Mouse (Mus musculus) heart, adult 9 months (tissue): ENCODE results near the gene Adh6b.
"Not testable (repeated sequence)": the region's sequence is repeated elsewhere in the genome, so short reads cannot be mapped to it uniquely, and the experiment has no call there.

ENCODE experiments used
- DNase-seq, 2 experiments: peaks; one replicate each; pipeline ENCODE4 v3.0.0; 2022; ENCODE audit warnings: low spot score in 2 of 2

The Adh6b gene

GRCm38 (mm10) chr3:138360721-138361120 lies 19.1 kb downstream of the Adh6b start:
- no peak for DNase-seq

GRCm38 (mm10) chr3:138362920-138363319 lies 21.3 kb downstream of the Adh6b start:
- DNase-seq, result no peak

DNA sequence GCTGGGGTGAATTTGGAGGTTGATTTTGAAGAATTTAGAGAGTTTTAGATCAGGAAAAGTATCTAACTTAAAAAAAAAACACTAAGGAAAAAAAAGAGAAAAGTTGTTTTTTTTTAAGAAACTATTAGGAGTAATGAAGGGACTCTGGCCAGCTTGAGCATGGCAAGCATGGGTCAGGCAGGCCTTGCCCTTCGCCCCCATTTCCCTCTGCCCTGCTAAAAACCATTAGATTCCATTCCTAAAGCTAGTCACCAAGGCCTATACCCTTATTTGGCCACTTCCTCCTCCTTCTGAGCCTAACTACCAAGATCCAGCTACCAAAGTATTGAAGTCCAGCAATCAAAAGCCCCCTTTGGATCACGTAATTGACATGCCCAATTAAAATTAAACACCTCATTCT lies 24.6 kb downstream of the Adh6b start:
- DNase-seq, result no peak

DNA sequence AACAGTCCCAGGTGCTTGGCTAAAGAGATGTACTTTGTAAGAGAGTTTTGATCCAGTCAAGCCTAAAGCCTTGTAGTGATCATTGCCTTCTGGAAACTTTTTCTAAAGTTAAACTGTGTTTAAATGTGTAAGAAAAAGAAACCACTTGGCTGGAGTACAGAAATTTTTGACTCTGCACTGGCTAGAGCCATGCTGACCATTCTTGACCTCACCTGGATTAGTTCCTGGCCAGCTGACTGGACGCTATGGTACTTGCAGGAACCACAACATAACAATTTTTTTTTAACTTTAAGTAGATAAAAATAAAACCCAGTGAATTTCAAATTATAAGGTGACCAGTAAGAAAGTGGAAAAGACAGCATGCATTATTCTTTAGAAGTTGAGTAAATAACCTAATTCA lies 28.0 kb downstream of the Adh6b start:
- DNase-seq, result no peak

GRCm38 (mm10) chr3:138370289-138370688 lies 28.7 kb downstream of the Adh6b start:
- DNase-seq, result not testable (repeated sequence)

DNA sequence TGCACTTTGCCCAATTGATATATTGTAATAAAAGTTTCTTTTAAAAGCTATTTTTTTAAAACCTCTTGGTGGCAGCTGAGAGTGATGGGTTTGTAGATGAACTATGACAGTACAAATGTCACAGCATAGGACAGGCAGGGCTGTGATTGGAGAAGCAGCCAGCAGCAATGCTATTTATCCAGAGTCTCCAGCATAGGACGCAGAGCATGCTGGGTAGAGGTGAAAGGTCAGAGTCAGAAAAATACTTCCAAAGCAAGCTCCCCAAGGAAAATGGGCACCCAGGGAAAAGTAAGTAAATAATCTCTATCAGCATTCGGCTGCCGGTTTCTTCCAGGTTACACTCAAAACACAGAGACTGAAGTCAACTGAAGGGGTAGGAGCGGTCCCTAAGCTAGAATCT lies 32.3 kb downstream of the Adh6b start:
- DNase-seq, result no peak

DNA sequence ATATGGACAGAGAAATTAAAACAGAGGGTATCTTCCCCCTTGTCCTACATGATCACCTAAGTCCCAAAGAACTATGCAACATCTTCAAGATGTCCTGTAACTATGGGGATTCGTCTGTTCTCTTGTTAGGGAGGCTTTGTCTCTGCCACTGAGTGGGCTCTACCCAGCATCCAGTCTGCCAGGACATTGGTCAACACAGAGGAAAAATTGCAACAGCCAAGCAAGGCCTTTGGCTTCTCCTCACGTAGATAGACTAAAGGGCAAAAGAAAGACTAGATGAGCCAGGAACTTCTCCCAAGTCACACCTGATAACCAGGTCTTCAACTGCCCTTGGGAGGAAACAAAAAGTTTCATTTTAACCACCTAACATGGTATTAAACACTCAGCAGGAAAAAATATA lies 33.6 kb downstream of the Adh6b start:
- DNase-seq, result no peak

- DNase-seq, result no peak
Observed at GRCm38 (mm10) chr3:138381133-138381532, 39.6 kb downstream of the Adh6b start.

DNA sequence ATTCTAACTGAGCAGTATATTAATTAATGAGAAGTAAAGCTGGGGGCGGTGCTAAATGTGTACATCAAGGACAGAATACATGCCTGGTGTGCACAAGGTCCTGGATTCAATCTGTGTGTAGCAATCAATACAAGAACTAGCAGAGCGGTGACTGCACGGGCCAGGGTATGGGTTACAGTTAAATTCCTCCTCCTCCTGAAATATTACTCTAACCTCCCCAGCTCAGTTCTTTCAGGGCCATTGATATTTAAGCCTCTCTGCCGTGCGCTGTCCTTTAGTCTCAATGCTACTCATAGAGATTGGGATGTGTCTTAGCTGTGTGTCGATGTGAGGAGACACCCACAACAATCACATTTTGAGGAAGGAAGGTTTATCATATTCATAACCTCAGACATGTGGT lies 45.6 kb downstream of the Adh6b start:
- DNase-seq, result no peak

- peak in 1 of 2 experiments; percentile 1 for DNase-seq
Observed at GRCm38 (mm10) chr3:138404872-138405271, 63.3 kb downstream of the Adh6b start.

DNA sequence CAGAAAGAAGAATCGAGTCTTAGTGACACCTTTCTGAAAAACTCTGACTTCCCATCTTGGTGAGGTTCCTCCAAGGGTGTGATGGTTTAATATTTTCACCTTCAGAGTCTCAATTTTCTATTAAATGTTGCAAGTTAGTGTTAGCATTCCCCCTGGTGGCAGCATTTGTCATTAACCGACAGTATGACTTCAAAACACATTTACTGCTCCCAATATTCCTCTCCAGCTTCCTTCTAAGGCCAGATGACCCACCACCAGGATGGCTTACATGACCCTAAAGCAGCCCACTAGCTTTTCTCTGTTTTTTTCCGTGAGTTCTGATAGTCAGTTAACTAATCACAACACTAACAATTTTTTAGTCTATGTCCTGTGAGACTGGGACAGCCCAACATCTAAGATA lies 63.8 kb downstream of the Adh6b start:
- DNase-seq, result peak in 1 of 2 experiments; percentile 54

DNA sequence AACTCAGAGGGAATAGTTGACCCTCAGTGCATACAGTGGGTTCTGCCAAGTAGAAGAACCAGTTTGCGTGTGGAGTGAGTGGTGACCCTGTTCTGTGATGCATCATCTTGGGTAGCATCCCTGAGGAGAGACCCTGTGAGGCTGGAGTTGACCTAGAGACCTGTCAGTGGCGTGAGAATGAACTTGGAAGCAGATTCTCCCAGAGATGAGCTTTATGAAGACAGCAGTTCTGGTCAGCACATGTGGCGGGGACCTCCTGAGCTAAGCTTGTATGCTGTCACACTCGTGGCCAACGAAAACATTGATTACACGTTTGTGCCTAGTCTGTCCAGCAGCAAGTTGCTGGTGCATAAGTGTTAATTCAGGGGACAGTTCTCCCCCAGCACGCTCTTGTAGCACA lies 64.3 kb downstream of the Adh6b start:
- DNase-seq, result no peak

DNA sequence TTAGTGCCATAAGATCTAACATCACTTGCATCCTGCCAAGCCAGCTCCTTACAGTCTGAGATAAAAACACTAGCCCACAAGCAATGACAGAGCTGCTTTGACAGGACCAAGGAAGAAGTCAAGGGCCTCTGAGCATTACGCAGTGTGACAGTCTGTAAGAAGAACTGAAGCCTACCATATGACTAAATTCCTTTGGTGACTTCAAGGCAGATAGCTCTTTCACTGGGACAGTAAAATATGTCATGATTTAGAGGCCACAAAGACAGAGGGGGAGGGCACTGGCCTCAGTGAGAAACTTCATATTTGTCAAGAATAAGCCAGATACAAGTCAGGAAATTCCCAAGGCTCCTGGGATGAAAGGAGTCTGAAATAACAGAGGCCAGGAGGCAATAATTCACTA lies 66.3 kb downstream of the Adh6b start:
- no peak for DNase-seq
